Comparison of ENCODE assay signal across 14 mouse cellular contexts in genomic region chr2:116984597-116984996, GRCm38 (mm10).
"Had no signal": no experiment of that assay in that cellular context is flagged by ENCODE, and none has a peak within 500 bp of the region (broad histone marks: within the 10 kb centered on the region; RNA-seq: fewer than 3 reads in every experiment).

No protein-coding gene starts in this region.

- ATAC-seq: intestine, embryonic 15.5 days had no signal

- H3K9me3 ChIP-seq: intestine, embryonic 15.5 days; limb, embryonic 10.5 days; limb, embryonic 13.5 days; liver, embryonic 15.5 days had no signal

- H3K4me1 ChIP-seq: liver, embryonic 15.5 days had no signal

- H3K36me3 ChIP-seq: intestine, embryonic 15.5 days; limb, embryonic 10.5 days; limb, embryonic 13.5 days; liver, embryonic 15.5 days had no signal

- H3K9ac ChIP-seq: intestine, embryonic 15.5 days; limb, embryonic 13.5 days; liver, embryonic 15.5 days had no signal

- H3K27me3 ChIP-seq: intestine, embryonic 15.5 days; limb, embryonic 13.5 days; liver, embryonic 15.5 days had no signal

- H3K4me2 ChIP-seq: intestine, embryonic 15.5 days; limb, embryonic 13.5 days; liver, embryonic 11.5 days; liver, embryonic 15.5 days had no signal

- H3K27ac ChIP-seq: intestine, embryonic 15.5 days; limb, embryonic 10.5 days; limb, embryonic 13.5 days; liver, embryonic 15.5 days had no signal

- DNase-seq: kidney, adult 11 months; kidney, postnatal 10 days; kidney, postnatal 4 days; lung, adult 2 months; lung, postnatal 14 days; lung, postnatal 4 days; midbrain, embryonic 14.5 days; thymus, adult 18-20 months; thymus, postnatal 36 days had no signal

- H3K4me3 ChIP-seq: intestine, embryonic 15.5 days; limb, embryonic 10.5 days; limb, embryonic 13.5 days; liver, embryonic 15.5 days had no signal
